Mouse (Mus musculus): ENCODE data around the gene Hif3a. TPM values are rescaled to one million over a fixed set of nuclear protein-coding genes. Genes with fewer than 3 reads are reported as not detected.

The Hif3a gene
- polyA plus RNA-seq, 1 experiment from 2014 or later = 18.2 TPM

DNA sequence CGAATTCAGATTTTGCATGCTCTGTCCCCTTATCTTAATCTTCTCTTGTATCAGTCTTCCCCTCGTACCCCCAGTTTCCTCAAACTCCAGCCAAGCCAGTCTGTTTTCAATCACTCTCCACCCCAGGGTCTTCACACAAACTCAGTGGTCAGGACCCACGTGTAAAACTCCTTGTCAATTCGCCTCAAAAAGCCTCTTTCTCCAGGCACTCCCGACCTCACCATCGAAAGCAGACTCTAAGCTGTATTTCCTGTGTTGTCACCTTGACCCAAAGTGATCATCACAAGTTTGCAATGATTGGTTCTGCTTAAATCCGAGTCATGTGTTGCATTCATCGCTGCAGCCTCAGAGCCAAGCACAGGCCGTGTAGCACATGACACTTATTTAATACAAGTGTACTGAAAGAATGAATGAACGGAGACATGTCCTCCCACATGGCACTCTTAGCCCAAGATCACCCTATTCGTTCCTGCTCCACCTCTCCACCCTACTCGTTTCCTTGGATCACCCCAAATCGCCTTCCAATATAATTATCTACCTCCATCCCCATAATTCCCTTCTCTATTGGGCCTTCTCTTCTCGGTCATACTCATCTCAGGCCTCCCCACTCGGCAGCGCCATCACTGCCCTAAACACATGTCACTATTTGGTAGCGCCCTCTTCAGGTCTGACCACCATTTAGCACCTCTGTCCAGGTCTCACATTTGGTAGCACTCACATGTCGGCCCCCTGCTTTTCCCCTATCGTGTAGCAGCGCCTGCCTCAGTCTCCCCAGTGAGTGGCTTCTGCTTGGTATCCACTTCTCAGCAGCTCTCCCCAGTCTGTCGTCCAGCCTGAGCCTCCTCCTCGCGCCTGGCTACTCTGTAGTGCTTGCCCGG, 35.3 kb downstream of the Hif3a start:
- no peaks in the 10 kb centered on the region for H3K27me3 ChIP-seq (ENCODE audit: insufficient read depth, poor library complexity, severe bottlenecking)
- no peak for DNase-seq (ENCODE audit: low spot score)
- peaks cover 52% of the 10 kb centered on the region for H3K4me1 ChIP-seq
- no peaks in the 10 kb centered on the region for H3K9me3 ChIP-seq
- H3K4me3 ChIP-seq = peak overlapping the region; percentile 82
- 5% methylated on average over 24 of the region's 24 CpGs for WGBS
- peaks cover 31% of the 10 kb centered on the region for H3K36me3 ChIP-seq
- peak overlapping the region; percentile 92 for H3K27ac ChIP-seq

DNA sequence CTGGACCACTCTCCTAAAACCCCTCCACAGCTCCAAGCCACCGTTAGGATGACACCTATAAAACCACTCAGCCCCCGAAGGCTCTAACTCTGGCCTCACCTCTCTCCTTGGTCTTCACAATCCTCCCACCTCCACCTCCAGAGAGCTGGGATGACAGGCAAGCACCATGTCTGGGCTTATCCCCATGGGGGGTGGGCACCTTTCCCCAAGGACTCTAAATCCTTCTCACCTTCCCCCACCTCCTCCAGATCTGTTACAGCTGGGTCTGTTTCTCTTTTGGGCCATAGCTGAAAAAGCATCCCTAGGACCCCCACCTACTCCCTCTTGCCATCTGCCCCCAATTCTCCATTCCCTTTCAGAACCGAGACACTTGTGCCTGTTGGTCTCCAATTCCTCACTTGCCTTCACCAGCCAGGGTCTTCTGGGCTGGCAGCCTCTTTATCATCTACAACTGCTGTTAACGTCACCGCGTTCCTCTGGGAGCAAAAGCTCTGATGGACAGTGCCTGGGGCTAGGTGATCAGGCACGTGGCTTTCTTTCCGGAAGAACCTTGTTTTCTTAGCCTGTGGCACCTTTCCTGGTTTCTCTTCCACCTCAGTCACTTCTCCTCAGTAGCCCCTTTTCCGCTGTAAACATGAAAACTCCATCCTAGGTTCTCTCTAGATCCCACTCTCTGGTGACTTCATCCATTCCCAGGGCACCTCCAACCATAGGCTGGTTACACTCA, 36.2 kb downstream of the Hif3a start:
- DNase-seq (ENCODE audit: low spot score) = no peak
- Histone ChIP-seq H3K27ac (peak overlapping the region; percentile 13; the same call in 1 of the 2 replicates), H3K27me3 (ENCODE audit: insufficient read depth, poor library complexity, severe bottlenecking) (no peaks in the 10 kb centered on the region), H3K4me3 (peak overlapping the region; percentile 82), H3K9me3 (no peaks in the 10 kb centered on the region), H3K36me3 (peaks cover 39% of the 10 kb centered on the region), H3K4me1 (peaks cover 53% of the 10 kb centered on the region)
- 56% methylated on average over 9 of the region's 9 CpGs for WGBS

DNA sequence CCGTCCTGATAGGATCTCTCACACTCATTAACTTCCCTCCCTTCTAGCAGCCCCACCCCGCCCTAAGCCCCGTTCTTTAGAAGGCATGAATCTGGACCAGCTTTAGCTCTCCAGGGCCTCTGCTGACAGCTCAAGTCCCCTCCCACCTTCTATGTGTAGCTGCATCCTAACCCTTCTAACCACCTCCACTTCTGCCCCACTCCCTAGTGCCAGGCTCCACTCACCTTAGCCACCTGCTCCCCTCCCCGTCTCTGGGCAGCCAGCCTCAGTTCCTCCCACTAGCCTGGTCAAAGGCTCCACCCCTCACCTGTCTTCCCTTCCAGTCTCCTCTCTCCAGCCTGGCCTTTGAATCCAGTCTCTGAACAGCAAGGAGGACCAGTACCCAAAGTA, 36.7 kb downstream of the Hif3a start:
- Histone ChIP-seq H3K27me3 (ENCODE audit: insufficient read depth, poor library complexity, severe bottlenecking) (no peaks in the 10 kb centered on the region), H3K4me1 (peaks cover 53% of the 10 kb centered on the region), H3K27ac (no peak overlapping the region; the same call in 1 of the 2 replicates), H3K9me3 (no peaks in the 10 kb centered on the region), H3K4me3 (peak overlapping the region; percentile 82; the same call in 1 of the 2 replicates), H3K36me3 (peaks cover 45% of the 10 kb centered on the region)
- no peak for DNase-seq (ENCODE audit: low spot score)
- WGBS = 61% methylated on average over 4 of the region's 4 CpGs

DNA sequence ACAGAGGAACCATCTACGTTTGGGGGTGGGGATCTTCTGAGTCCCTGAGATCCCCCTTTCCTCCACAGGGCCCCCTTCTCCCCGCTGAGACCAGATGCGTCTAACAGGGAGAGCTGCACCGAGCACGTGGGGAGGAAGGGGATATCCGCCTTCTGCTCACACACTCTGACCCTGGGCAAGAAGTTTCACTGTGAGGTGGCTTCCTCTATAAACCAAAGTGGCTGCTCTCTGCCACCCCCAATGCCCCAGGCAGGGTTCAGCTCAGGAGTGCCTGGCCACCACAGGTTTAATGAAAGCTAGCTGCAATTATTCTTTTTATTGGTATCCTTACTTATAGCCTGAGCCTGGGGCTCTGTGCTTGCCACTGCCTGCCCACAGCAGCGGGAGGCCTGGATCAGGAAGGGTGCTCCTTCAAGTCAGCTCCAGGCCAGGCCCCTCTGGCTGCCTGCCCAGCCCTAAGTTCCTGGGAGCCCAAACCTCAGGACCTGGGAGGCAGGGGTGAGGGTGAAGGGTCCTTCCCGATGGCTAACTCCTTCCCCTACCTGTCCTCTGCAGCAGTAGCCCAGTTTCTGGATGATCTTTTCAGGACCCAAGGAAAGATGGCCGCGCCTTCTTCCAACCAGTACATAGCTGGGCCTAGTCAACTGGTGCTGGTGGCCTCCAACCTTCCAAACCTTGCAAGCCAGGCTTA, 37.3 kb downstream of the Hif3a start:
- 79% methylated on average over 10 of the region's 10 CpGs for WGBS
- Histone ChIP-seq H3K27me3 (ENCODE audit: insufficient read depth, poor library complexity, severe bottlenecking) (no peaks in the 10 kb centered on the region), H3K4me3 (no peak overlapping the region), H3K36me3 (peaks cover 50% of the 10 kb centered on the region), H3K4me1 (peaks cover 53% of the 10 kb centered on the region), H3K27ac (peak overlapping the region; percentile 69; the same call in 1 of the 2 replicates), H3K9me3 (no peaks in the 10 kb centered on the region)
- no peak for DNase-seq (ENCODE audit: low spot score)

DNA sequence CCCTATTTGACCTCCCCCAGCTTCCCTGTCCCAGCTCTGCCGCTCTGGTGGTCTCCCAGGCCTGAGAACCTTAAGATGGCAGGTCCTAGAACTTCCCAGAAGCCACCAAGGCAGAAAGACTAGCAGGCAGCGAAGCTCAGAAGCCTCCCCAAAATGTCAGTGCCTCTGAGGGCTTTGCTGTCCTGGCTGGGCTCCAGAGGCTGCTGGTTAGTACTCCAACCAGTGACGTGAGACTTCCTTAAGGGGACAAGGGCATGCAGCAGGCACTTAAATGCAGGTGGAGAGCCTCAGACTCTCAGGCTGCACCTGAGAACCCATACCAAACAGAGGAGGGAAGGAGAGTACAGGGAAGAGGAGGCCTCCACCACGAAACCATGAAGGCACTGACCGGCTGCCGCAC, 38.1 kb downstream of the Hif3a start:
- Histone ChIP-seq H3K36me3 (peaks cover 58% of the 10 kb centered on the region), H3K27me3 (ENCODE audit: insufficient read depth, poor library complexity, severe bottlenecking) (no peaks in the 10 kb centered on the region), H3K9me3 (no peaks in the 10 kb centered on the region), H3K27ac (peak overlapping the region; percentile 69), H3K4me3 (no peak overlapping the region), H3K4me1 (peaks cover 53% of the 10 kb centered on the region)
- 80% methylated on average over 6 of the region's 6 CpGs for WGBS
- no peak for DNase-seq (ENCODE audit: low spot score)

DNA sequence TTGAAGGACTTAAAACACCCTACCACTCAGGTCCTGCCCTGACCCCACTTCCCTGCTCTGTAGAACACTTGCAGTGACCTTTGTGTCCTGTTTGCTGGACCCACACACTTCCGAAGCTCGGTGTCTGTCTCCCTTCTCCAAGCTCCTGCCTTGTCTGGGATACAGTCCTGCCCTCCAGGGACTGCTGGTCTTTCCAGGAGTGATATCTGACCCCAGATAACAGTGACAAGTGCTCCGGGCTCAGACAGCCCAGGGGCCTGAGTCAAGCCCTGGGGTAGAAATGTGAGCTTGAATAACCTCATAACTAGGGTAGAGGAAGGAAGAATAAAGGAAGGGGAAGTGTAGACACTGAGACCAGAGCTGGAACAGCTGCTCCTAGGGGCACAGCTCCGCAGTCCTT, 38.5 kb downstream of the Hif3a start:
- no peak for DNase-seq (ENCODE audit: low spot score)
- Histone ChIP-seq H3K4me1 (peaks cover 53% of the 10 kb centered on the region), H3K27ac (peak overlapping the region; percentile 69), H3K4me3 (0 out of 2 replicates have a peak overlapping the region, but pooled peaks have one; percentile 5), H3K27me3 (ENCODE audit: insufficient read depth, poor library complexity, severe bottlenecking) (no peaks in the 10 kb centered on the region), H3K9me3 (no peaks in the 10 kb centered on the region), H3K36me3 (peaks cover 63% of the 10 kb centered on the region)
- WGBS = 36% methylated on average over 4 of the region's 4 CpGs

DNA sequence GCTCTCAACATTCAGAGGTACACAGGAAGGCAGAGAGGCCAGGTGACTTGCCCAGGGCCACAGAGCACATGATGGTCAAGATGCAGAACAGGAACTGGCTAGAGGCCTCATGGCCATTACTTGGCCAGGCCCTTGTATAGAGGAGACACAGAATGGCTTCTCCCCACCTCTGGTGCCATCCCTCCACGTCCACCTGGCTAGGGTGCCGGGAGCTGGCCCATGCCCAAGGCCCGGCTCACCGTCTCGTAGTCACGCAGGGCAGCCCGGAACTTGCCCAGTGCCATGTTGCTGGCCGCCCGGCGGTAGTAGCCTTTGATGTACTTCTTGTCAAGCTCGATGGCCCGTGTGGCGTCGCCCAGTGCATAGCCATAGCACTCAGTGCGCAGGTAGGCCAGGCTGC, 40.1 kb downstream of the Hif3a start:
- Histone ChIP-seq H3K4me3 (no peak overlapping the region), H3K27me3 (ENCODE audit: insufficient read depth, poor library complexity, severe bottlenecking) (no peaks in the 10 kb centered on the region), H3K36me3 (peaks cover 72% of the 10 kb centered on the region), H3K4me1 (peaks cover 56% of the 10 kb centered on the region), H3K9me3 (no peaks in the 10 kb centered on the region), H3K27ac (no peak overlapping the region)
- DNase-seq (ENCODE audit: low spot score) = no peak
- WGBS = 95% methylated on average over 15 of the region's 15 CpGs

DNA sequence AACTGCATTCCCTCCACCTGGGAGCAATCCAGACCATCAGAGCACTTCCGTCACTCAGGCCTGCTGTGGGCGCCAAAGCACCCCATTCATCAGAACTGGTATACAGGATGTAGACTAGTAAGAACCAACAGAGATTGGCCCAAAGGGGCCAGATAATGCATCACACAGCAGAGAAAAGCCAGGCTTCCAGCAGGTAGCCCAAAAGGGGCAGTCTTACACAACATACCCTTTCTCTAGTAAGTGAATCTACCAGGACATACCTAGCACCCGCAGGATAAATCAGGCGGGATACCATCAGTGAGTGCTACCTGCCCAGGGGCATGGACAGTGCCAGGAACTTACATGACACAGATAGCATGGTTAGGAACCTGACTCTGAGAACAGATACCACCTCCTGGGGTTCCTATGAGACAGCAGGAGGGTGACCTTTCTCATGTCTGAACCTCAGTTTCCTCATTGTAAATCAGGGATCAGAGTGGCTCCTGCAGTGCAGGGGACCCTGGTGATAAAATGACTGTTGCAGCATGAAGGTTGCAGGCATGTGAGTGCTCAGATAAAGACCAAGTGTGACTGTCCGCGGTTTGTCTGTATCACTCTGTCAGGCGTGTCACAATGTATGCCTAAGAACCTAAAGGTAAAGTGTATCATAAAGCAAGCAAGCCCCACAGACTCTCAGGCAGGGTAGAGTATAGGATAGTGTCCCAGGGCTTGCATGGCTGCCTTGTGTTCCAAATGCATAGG, 42.6 kb downstream of the Hif3a start:
- WGBS = 84% methylated on average over 7 of the region's 7 CpGs
- H3K36me3 ChIP-seq = peaks cover 90% of the 10 kb centered on the region
- peaks cover 36% of the 10 kb centered on the region for H3K4me1 ChIP-seq
- no peaks in the 10 kb centered on the region for H3K27me3 ChIP-seq (ENCODE audit: insufficient read depth, poor library complexity, severe bottlenecking)
- H3K27ac ChIP-seq = no peak overlapping the region
- no peaks in the 10 kb centered on the region for H3K9me3 ChIP-seq
- DNase-seq (ENCODE audit: low spot score) = no peak
- no peak overlapping the region for H3K4me3 ChIP-seq

DNA sequence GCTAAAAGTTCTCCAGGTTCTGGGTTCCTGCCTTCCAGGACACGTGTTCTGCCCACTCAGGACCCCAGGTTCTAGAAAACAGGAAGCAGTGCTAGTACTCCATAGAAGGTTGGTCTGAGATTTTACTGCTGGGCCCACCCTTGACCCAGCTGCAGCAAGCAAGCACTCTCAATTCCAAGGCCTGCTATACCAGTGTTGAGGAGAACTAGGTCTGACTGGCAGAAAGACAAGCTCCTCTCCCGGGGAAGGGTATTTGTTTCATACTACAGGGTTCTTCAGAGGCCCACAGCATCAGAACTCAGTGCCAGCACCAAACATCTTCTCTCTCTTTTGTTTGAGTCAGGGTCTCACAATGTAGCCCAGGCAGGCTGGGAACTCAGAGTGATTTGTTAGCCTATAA, 44.3 kb downstream of the Hif3a start:
- Histone ChIP-seq H3K4me3 (no peak overlapping the region), H3K4me1 (peaks cover 19% of the 10 kb centered on the region), H3K9me3 (no peaks in the 10 kb centered on the region), H3K36me3 (peaks cover 94% of the 10 kb centered on the region), H3K27ac (no peak overlapping the region), H3K27me3 (ENCODE audit: insufficient read depth, poor library complexity, severe bottlenecking) (no peaks in the 10 kb centered on the region)
- no peak for DNase-seq (ENCODE audit: low spot score)
- WGBS = 92% methylated on average over 2 of the region's 2 CpGs

DNA sequence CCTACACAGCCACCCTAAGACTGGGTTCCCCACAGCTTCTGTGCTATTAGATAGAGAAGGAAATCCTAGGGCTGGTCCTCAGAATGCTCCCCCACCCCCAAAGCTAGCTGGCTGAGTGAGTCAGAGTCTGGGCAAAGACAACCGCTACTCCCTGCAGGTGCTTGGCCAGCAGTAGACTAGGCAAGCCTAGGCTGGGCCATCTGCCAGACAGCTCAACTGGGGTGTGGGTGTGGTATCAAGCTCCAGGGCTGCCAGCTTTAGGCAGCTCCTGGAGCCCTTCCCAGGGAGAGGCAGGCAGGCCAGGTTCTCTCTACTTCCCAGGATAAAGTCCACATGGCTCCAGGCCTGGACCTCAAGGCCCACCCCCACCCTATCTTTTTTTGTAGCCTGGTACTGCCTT, 45.2 kb downstream of the Hif3a start:
- WGBS = 83% methylated on average over 1 of the region's 1 CpGs
- no peaks in the 10 kb centered on the region for H3K9me3 ChIP-seq

DNA sequence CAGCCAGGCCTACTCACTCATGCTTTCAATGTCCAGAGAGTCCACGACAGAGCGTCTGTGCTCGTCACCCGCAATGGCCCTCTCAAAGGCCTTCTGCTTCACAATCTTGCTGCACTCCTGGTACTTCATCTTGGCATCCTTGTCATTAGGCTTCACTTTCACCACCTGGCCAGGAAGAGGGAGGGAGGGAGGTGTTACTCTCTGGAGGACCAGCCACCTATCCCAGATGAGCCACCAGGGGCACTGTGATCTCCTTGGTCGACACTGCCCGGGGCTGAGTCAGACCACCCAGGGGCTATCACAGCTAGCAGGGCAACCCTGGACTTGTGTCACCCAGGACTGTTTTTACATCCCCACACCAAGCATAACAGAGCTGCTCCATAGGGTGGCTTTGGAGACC, 46.8 kb downstream of the Hif3a start:
- H3K9me3 ChIP-seq = no peaks in the 10 kb centered on the region
- peaks cover 8% of the 10 kb centered on the region for H3K4me1 ChIP-seq
- no peak for DNase-seq (ENCODE audit: low spot score)
- peaks cover 93% of the 10 kb centered on the region for H3K36me3 ChIP-seq
- no peak overlapping the region for H3K27ac ChIP-seq
- no peaks in the 10 kb centered on the region for H3K27me3 ChIP-seq (ENCODE audit: insufficient read depth, poor library complexity, severe bottlenecking)
- no peak overlapping the region for H3K4me3 ChIP-seq
- 84% methylated on average over 6 of the region's 6 CpGs for WGBS

More for the DNA sequence above, 45.2 kb downstream of the Hif3a start:
- Histone ChIP-seq H3K36me3 (peaks cover 94% of the 10 kb centered on the region), H3K4me3 (no peak overlapping the region), H3K27me3 (ENCODE audit: insufficient read depth, poor library complexity, severe bottlenecking) (no peaks in the 10 kb centered on the region), H3K27ac (no peak overlapping the region), H3K4me1 (peaks cover 10% of the 10 kb centered on the region)
- DNase-seq (ENCODE audit: low spot score) = no peak

DNA sequence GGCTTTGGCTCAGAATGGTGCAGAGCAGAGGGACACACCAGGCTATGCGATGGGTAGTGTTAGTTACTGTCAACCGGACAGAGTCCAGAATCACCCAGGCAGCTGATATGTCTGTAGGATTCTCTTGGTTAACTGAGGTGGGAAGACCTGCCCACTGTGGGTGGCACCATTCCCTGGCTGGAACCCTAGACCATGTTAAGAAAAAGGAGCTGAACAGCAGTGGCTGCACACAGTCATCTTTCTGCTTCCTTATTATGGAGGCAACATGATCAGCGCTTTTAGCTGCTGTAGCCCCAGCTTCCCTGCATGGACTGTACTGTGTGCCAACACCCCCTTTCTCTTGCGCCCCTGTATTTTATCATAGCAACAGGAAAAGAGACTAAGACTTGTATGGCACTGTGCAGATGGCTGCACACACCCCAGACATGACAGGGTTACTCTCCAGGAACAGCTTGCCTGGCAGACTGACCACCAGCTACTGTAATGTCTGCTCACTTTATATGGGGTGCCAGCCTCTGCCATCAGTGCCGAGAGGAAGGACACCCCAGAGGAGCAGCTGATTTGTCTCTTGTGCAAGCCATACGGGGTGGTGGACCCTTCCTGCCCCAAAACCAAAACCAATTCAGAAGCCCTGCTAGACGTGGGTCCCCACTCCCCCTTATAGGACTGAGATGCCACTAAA, 50.2 kb downstream of the Hif3a start:
- DNase-seq (ENCODE audit: low spot score) = no peak
- WGBS = 90% methylated on average over 7 of the region's 7 CpGs
- no peaks in the 10 kb centered on the region for H3K9me3 ChIP-seq
- H3K27ac ChIP-seq = no peak overlapping the region
- H3K27me3 ChIP-seq (ENCODE audit: insufficient read depth, poor library complexity, severe bottlenecking) = no peaks in the 10 kb centered on the region
- H3K4me3 ChIP-seq = no peak overlapping the region
- H3K36me3 ChIP-seq = peaks cover 98% of the 10 kb centered on the region
- peaks cover 4% of the 10 kb centered on the region for H3K4me1 ChIP-seq

Data from heart, embryonic 10.5 days (tissue).